Mouse (Mus musculus) left cerebral cortex, adult 18-20 months (tissue): ENCODE measurements around the gene Zfp819. TPM values are rescaled to one million over a fixed set of nuclear protein-coding genes. Genes with fewer than 3 reads are reported as not detected.
"Not testable (repeated sequence)": the region's sequence is repeated elsewhere in the genome, so short reads cannot be mapped to it uniquely, and the experiment has no call there.

ENCODE experiments used
- DNase-seq, 2 experiments: peaks; one replicate each; pipeline ENCODE4 v3.0.0; 2021 to 2022; ENCODE audit warnings: low spot score in 2 of 2, mixed read lengths in 1 of 2
- total RNA-seq, 2 experiments: library from RNA; stranded (reverse); gene quantifications; 2 replicates each; pipeline ENCODE4 v1.2.3; 2021

Gene Zfp819
- total RNA-seq, 2 experiments from 2014 or later: 0.26 TPM; not detected in 1

DNA sequence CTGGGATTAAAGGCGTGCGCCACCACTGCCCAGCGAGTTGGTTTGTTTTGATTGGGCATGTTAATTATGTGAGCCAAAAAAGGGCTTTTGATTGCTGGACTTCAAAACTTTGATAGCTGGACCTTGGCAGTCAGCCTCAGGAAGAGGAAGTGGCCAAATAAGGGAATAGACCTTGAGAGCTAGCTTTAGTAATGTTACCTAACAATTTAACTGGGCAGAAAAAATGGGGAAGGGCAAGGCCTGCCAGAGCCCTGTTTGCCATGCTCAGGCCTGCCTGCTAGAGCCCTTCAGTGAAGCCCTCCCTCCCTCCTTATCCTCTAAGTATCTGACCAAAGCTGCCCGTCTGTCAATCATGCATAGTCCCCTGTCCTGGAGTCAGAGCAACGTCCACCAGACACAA is 35.6 kb downstream of the Zfp819 start:
- no peak for DNase-seq

DNA sequence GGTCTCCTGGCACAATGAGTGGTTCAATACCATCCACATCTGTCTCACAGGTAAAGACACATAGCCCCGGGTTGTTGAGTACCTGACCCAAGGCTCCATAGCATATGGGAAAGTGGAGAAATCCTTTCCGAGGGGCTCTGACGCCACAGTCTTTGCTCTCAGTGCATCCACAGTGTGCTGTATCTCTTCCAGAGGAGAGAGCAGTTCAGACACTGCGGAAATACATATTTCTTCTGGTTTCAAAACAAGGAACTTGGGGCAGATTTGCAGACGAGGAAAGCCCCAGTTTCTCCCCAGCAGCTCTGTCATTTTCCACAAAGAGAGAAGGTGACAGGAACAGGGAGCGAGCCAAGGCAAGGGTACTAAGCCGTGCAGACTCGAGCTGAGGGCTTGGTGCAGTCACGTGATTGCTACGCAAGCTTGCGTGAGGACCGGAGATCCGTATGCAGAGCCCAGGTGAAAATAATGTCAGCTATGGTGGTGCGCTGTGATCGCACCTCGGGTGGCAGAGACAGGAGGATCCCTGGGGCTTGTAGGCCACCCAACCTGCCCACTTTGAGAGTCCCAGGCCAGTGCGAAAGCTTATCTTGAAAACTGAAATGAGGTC is 36.2 kb downstream of the Zfp819 start:
- DNase-seq: no peak

DNA sequence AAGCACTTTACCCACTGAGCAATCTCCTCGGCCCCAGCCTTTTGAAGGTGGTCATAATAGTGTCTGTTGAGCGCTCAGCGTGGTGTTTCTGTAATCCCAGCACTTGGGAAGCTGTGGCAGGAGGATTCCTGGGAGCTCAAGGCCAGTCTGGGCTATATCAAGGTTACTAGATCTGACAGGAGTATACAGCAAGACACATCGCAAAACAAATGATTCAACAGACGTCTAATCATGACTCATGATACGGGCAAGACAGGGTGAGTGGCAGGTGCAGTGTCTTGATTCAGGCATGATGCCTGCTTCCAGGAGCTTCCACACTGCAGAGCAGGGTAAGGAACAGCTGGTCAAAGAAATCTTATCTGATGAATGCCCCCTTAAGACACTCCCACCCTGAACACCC is 45.7 kb downstream of the Zfp819 start:
- DNase-seq: no peak

DNA sequence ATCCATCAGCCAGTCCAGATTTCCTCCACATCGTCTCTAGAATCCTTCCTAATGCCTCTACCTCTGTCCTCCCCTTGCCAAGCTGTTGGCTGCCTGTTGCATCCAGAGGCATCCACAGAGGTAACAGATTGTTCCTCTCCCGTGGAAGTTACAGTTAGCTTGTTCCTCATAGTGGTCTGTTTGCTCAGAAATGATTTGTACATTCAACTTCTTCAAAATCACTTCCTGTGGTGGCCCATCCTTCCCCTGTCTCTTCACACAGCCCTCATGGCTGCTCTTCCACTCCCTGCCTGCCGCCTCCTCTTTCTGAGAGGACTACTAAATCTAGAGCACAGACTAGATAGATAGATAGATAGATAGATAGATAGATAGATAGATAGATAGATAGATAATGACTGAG is 47.5 kb downstream of the Zfp819 start:
- no peak for DNase-seq

DNA sequence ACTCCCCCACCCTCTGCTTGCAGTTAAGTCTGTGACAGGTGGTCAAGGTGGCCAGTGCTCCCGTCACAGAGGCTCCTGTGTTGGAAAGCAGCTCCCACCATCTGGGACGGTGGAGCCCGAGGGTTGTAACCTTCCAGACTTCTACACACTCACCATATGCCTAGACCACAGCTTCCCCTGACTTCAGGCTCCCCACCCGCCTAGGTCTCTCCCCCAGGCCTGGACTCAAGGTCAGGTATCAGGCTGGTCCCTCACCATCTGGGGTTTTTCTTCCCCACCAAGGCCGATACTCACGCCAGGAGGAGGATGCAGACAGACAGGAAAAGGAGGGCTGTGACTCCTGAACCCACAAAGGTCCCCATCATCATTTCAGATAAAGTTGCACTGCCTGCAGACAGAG is 49.3 kb downstream of the Zfp819 start:
- DNase-seq: no peak

DNA sequence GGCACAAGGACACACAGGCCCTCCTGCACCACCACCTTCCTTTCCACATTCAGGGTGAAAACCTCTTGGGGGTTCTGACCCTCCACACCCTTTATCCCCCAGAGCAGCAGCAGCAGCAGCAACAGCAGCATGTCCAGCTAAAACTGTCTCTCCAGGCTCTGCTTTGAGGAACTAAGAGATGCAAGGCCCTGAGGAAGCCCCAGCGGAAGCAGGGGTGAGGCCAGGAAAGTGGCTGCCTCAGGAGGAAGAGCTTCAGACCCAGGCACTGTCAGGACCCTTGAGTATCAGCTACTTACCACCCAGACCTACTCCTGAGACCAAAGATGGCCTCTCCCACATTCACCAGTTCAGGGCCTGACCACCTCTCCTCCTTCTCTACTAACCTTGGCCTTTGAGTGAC is 53.0 kb downstream of the Zfp819 start, which contains the start of gene Siglece:
Gene Siglece, minus strand, starts transcription at position 160 of the 400 bp plus-strand sequence.
- DNase-seq: no peak

DNA sequence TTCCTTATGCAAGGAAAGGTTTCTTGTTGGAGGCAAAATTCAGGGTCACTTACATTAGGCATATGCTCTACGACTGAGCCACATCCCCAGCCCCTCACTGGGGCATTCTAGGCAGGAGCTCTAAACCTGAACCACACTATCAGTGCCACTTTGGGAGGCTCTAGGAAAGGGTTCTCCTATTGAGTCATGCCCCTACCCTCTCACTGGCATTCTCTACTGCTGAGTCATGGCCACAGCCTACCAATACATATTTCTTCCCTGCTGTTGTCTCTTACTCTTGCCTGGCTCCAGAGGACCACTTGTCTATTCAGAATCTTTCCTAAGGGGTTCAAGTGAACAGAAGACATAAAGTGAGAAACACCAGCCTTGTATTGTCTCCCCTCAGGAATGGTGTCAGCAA is 55.8 kb downstream of the Zfp819 start:
- no peak for DNase-seq

DNA sequence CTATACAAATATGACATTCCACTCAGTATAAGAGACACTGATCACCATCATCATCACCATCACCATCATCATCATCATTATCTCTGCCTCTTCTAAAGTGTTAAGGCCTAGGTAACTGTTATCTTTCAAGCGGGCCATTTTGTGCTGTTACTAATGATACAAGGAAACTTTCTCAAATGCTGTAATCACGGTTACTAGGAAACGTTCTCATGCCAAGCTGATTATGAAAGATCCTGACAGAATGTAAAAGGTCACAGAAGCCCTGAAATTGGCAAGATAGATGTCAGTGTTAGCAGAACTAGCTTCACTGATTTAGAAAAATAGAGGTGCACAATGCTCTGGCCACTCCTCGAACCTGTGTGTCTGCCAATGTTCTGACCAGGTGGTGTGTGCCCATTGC is 60.3 kb downstream of the Zfp819 start:
- DNase-seq: not testable (repeated sequence)

Other genes with a start within 250 kb of the Zfp819 start
- under 1 TPM in 1 of 2 experiments, not detected in 1; 0.23 TPM for gene Siglecg, start 199.0 kb upstream of the Zfp819 start, total RNA-seq
- not detected for gene Lim2, start 179.5 kb upstream of the Zfp819 start, total RNA-seq
- not detected for gene Nkg7, start 170.1 kb upstream of the Zfp819 start, total RNA-seq
- gene Cldnd2, start 166.4 kb upstream of the Zfp819 start, total RNA-seq: not detected
- gene Etfb, start 163.1 kb upstream of the Zfp819 start, total RNA-seq: 10 to 100 TPM; 59.0 to 64.5 TPM
- under 1 TPM in 1 of 2 experiments, not detected in 1; 0.81 TPM for gene Gm45233, start 163.0 kb upstream of the Zfp819 start, total RNA-seq
- 1 to 10 TPM; 1.2 to 2.5 TPM for gene Vsig10l, start 144.0 kb upstream of the Zfp819 start, total RNA-seq
- gene Iglon5, start 117.1 kb upstream of the Zfp819 start, total RNA-seq: 10 to 100 TPM; 20.6 to 24.9 TPM
- not detected for gene 4931406B18Rik, start 101.2 kb upstream of the Zfp819 start, total RNA-seq
- gene Cd33, start 62.7 kb upstream of the Zfp819 start, total RNA-seq: 1 to 10 TPM; 3.9 to 4.8 TPM
- gene Zfp658, start 44.9 kb upstream of the Zfp819 start, total RNA-seq: 1 to 10 TPM; 5.2 to 6.0 TPM
- gene Zfp719, start 27.6 kb upstream of the Zfp819 start, total RNA-seq: 10 to 100 TPM; 16.3 to 20.9 TPM
- gene Ceacam18, start 27.5 kb downstream of the Zfp819 start, total RNA-seq: not detected
- gene Siglece, start 53.0 kb downstream of the Zfp819 start, total RNA-seq: under 1 TPM; 0.82 to 0.91 TPM
- 1 to 10 TPM; 9.0 to 9.5 TPM for gene Ctu1, start 64.8 kb downstream of the Zfp819 start, total RNA-seq
- not detected for gene Klk14, start 83.2 kb downstream of the Zfp819 start, total RNA-seq
- gene Klk13, start 105.4 kb downstream of the Zfp819 start, total RNA-seq: not detected
- gene Klk12, start 161.7 kb downstream of the Zfp819 start, total RNA-seq: not detected
- not detected for gene Klk11, start 167.4 kb downstream of the Zfp819 start, total RNA-seq
- not detected for gene Klk10, start 173.9 kb downstream of the Zfp819 start, total RNA-seq
- not detected for gene Klk9, start 184.7 kb downstream of the Zfp819 start, total RNA-seq
- gene Klk8, start 190.4 kb downstream of the Zfp819 start, total RNA-seq: 1 to 10 TPM; 3.2 to 3.7 TPM
- not detected for gene Klk7, start 204.1 kb downstream of the Zfp819 start, total RNA-seq
- gene Klk6, start 217.3 kb downstream of the Zfp819 start, total RNA-seq: 1 to 10 TPM; 1.6 to 1.9 TPM
- not detected for gene Klk5, start 234.8 kb downstream of the Zfp819 start, total RNA-seq